In genomic region chr13:29780713-29781112, GRCm38 (mm10) we compare ENCODE assay signal across 9 mouse cellular contexts.
DNase-seq lines count a peak whose midpoint lies in the region; ATAC-seq and TF ChIP-seq lines count a peak whose summit lies in the region.
"Had no signal": no experiment of that assay in that cellular context is flagged by ENCODE, and none has a peak within 500 bp of the region (broad histone marks: within the 10 kb centered on the region; RNA-seq: fewer than 3 reads in every experiment).

No protein-coding gene starts in this region.

- no peaks in the 10 kb centered on the region for H3K9me3 ChIP-seq in kidney, embryonic 15.5 days (replicated peaks)
- H3K9me3 ChIP-seq in stomach, embryonic 15.5 days, result no peaks in the 10 kb centered on the region
- no peaks in the 10 kb centered on the region for H3K9me3 ChIP-seq in forebrain, embryonic 12.5 days
- no peaks in the 10 kb centered on the region for H3K9me3 ChIP-seq in midbrain, embryonic 10.5 days (replicated peaks)
- H3K9me3 ChIP-seq in forebrain, embryonic 15.5 days, result no peaks in the 10 kb centered on the region
- H3K9me3 ChIP-seq: liver, embryonic 15.5 days had no signal

- no peak overlapping the region for H3K4me3 ChIP-seq in heart, adult 2 months
- H3K4me3 ChIP-seq in kidney, embryonic 15.5 days (replicated peaks), result no peak overlapping the region
- no peak overlapping the region for H3K4me3 ChIP-seq in stomach, embryonic 15.5 days (replicated peaks)
- no peak overlapping the region for H3K4me3 ChIP-seq in forebrain, embryonic 12.5 days (replicated peaks)
- no peak overlapping the region for H3K4me3 ChIP-seq in midbrain, embryonic 10.5 days
- no peak overlapping the region for H3K4me3 ChIP-seq in forebrain, embryonic 15.5 days
- H3K4me3 ChIP-seq: liver, embryonic 15.5 days had no signal

- H3K27me3 ChIP-seq in heart, adult 2 months (ENCODE audit: control insufficient read depth, insufficient read depth, low read length), result no peaks in the 10 kb centered on the region
- H3K27me3 ChIP-seq in kidney, embryonic 15.5 days, result no peaks in the 10 kb centered on the region
- no peaks in the 10 kb centered on the region for H3K27me3 ChIP-seq in stomach, embryonic 15.5 days (replicated peaks)
- no peaks in the 10 kb centered on the region for H3K27me3 ChIP-seq in forebrain, embryonic 12.5 days
- H3K27me3 ChIP-seq in midbrain, embryonic 10.5 days (ENCODE audit: low read depth, poor library complexity, severe bottlenecking), result no peaks in the 10 kb centered on the region
- H3K27me3 ChIP-seq in forebrain, embryonic 15.5 days, result no peaks in the 10 kb centered on the region
- H3K27me3 ChIP-seq: liver, embryonic 15.5 days had no signal

- H3K9ac ChIP-seq in heart, adult 2 months (ENCODE audit: low read depth, low read length), result no peak overlapping the region
- H3K9ac ChIP-seq in kidney, embryonic 15.5 days, result no peak overlapping the region
- no peak overlapping the region for H3K9ac ChIP-seq in stomach, embryonic 15.5 days
- H3K9ac ChIP-seq in forebrain, embryonic 12.5 days, result no peak overlapping the region
- no peak overlapping the region for H3K9ac ChIP-seq in forebrain, embryonic 15.5 days (replicated peaks)
- H3K9ac ChIP-seq: liver, embryonic 15.5 days had no signal

- DNase-seq in gastrocnemius, postnatal 10 days, result peak; percentile 38
- DNase-seq in gastrocnemius, postnatal 25 days, result no peak
- peak; percentile 39 to 52 for DNase-seq in heart, adult 2 months
- no peak for DNase-seq in midbrain, embryonic 10.5 days (ENCODE audit: low spot score)

- H3K79me2 ChIP-seq in heart, adult 2 months (replicated peaks; ENCODE audit: control insufficient read depth, insufficient read depth, low read length), result no peaks in the 10 kb centered on the region; the same call in 1 of the 2 replicates

- no peak for TF ChIP-seq CTCF in heart, adult 2 months (IDR thresholded peaks at IDR 0.05)

- WGBS in heart, adult 2 months, result 23% methylated on average over 6 of the region's 6 CpGs
- WGBS in kidney, embryonic 15.5 days, result 35% methylated on average over 6 of the region's 6 CpGs
- 38% methylated on average over 6 of the region's 6 CpGs for WGBS in stomach, embryonic 15.5 days
- 68% methylated on average over 6 of the region's 6 CpGs for WGBS in forebrain, embryonic 12.5 days
- WGBS in midbrain, embryonic 10.5 days, result 66% methylated on average over 6 of the region's 6 CpGs
- WGBS in forebrain, embryonic 15.5 days, result 52% methylated on average over 6 of the region's 6 CpGs

- peak; percentile 78 for ATAC-seq in kidney, embryonic 15.5 days (replicated peaks; ENCODE audit: low FRiP score)
- peak; percentile 80 for ATAC-seq in stomach, embryonic 15.5 days (ENCODE audit: insufficient read depth, low FRiP score, low read depth)
- no peak for ATAC-seq in forebrain, embryonic 12.5 days (ENCODE audit: low FRiP score)
- no peak for ATAC-seq in forebrain, embryonic 15.5 days (replicated peaks)

- peaks cover 2% of the 10 kb centered on the region for H3K36me3 ChIP-seq in heart, adult 2 months (ENCODE audit: control insufficient read depth, insufficient read depth, low read length)
- H3K36me3 ChIP-seq in kidney, embryonic 15.5 days, result no peaks in the 10 kb centered on the region
- H3K36me3 ChIP-seq in stomach, embryonic 15.5 days, result no peaks in the 10 kb centered on the region
- H3K36me3 ChIP-seq in forebrain, embryonic 12.5 days (replicated peaks), result no peaks in the 10 kb centered on the region
- no peaks in the 10 kb centered on the region for H3K36me3 ChIP-seq in midbrain, embryonic 10.5 days
- H3K36me3 ChIP-seq in forebrain, embryonic 15.5 days, result no peaks in the 10 kb centered on the region
- H3K36me3 ChIP-seq: liver, embryonic 15.5 days had no signal

- no peak overlapping the region for H3K27ac ChIP-seq in heart, adult 2 months
- peak overlapping the region; percentile 63 for H3K27ac ChIP-seq in kidney, embryonic 15.5 days
- peak overlapping the region; percentile 70 for H3K27ac ChIP-seq in stomach, embryonic 15.5 days
- no peak overlapping the region for H3K27ac ChIP-seq in forebrain, embryonic 12.5 days
- H3K27ac ChIP-seq in midbrain, embryonic 10.5 days (replicated peaks), result no peak overlapping the region
- H3K27ac ChIP-seq in forebrain, embryonic 15.5 days (replicated peaks), result no peak overlapping the region
- H3K27ac ChIP-seq: liver, embryonic 15.5 days had no signal

- no peak for TF ChIP-seq POLR2A in heart, adult 2 months (IDR thresholded peaks at IDR 0.05; ENCODE audit: insufficient read depth, low read depth, low read length)

- no peak overlapping the region for H3K4me2 ChIP-seq in kidney, embryonic 15.5 days
- no peak overlapping the region for H3K4me2 ChIP-seq in stomach, embryonic 15.5 days
- H3K4me2 ChIP-seq in forebrain, embryonic 12.5 days, result no peak overlapping the region
- no peak overlapping the region for H3K4me2 ChIP-seq in forebrain, embryonic 15.5 days (replicated peaks)
- H3K4me2 ChIP-seq: liver, embryonic 15.5 days had no signal

- intact Hi-C loops in heart, adult 2 months (cut with DNase I), result no loop called here

- H3K4me1 ChIP-seq in heart, adult 2 months (ENCODE audit: control insufficient read depth, insufficient read depth, low read length), result peaks cover 10% of the 10 kb centered on the region
- peaks cover 25% of the 10 kb centered on the region for H3K4me1 ChIP-seq in kidney, embryonic 15.5 days
- peaks cover 12% of the 10 kb centered on the region; the same call in 1 of the 2 replicates for H3K4me1 ChIP-seq in stomach, embryonic 15.5 days
- H3K4me1 ChIP-seq in forebrain, embryonic 12.5 days, result no peaks in the 10 kb centered on the region; the same call in 1 of the 2 replicates
- H3K4me1 ChIP-seq in midbrain, embryonic 10.5 days, result no peaks in the 10 kb centered on the region
- 0 out of 2 replicates have a peak, but pooled peaks cover 7% of the 10 kb centered on the region for H3K4me1 ChIP-seq in forebrain, embryonic 15.5 days
- H3K4me1 ChIP-seq: liver, embryonic 15.5 days had no signal

- TF ChIP-seq EP300 in heart, adult 2 months (IDR thresholded peaks at IDR 0.05; ENCODE audit: insufficient read depth, low read depth, low read length), result no peak

Comparison
In these comparisons a context has a peak if more than half of its experiments do, and no peak if none do; other contexts are left out.
1. DNase-seq: peak in gastrocnemius, postnatal 10 days (single experiment) and heart, adult 2 months (2 of 2); none in gastrocnemius, postnatal 25 days (single experiment) and midbrain, embryonic 10.5 days (single experiment).
2. H3K27ac ChIP-seq: peak in kidney, embryonic 15.5 days (single experiment) and stomach, embryonic 15.5 days (single experiment); none in heart, adult 2 months (single experiment), forebrain, embryonic 12.5 days (single experiment), midbrain, embryonic 10.5 days (single experiment) and forebrain, embryonic 15.5 days (single experiment).
3. ATAC-seq: peak in kidney, embryonic 15.5 days (single experiment) and stomach, embryonic 15.5 days (single experiment); none in forebrain, embryonic 12.5 days (single experiment) and forebrain, embryonic 15.5 days (single experiment).